Comparison of ENCODE assay signal across 16 mouse cellular contexts in the genomic region with DNA sequence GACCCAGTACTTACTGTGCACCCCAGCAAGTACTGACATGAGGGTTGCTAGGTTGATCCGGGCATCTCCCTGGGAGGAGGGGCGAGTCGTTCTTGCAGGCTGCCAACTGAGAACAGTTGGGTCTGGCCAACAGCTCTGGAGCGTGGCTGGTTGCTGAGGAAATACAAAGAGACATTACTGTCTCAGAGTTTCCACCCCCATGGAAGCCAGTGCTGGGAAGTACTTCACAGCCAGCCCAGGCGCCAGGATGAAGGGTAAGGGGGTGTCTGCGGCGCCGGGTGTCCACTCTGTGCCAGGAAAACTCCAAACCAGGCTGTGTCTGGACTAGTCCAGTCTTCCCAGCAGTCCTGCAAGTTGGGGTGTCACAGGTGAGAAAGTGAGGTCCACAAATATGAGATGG. TPM values are rescaled to one million over a fixed set of nuclear protein-coding genes. Genes with fewer than 3 reads are reported as not detected.
DNase-seq lines count a peak whose midpoint lies in the region; ATAC-seq and TF ChIP-seq lines count a peak whose summit lies in the region.
"Had no signal": no experiment of that assay in that cellular context is flagged by ENCODE, and none has a peak within 500 bp of the region (broad histone marks: within the 10 kb centered on the region; RNA-seq: fewer than 3 reads in every experiment).

No protein-coding gene starts in this region.

- H3K9ac ChIP-seq in heart, embryonic 14.5 days (ENCODE audit: low read length), result no peak overlapping the region
- H3K9ac ChIP-seq: forebrain, embryonic 13.5 days; hindbrain, embryonic 13.5 days; limb, embryonic 13.5 days had no signal

- H3K4me1 ChIP-seq in heart, embryonic 14.5 days (ENCODE audit: control insufficient read depth in 2 of 2, insufficient read depth in 2 of 2, low read length in 2 of 2), result peaks cover 7 to 15% of the 10 kb centered on the region in 2 experiments

- peak; percentile 62 for ATAC-seq in heart, embryonic 14.5 days (ENCODE audit: insufficient number of reproducible peaks, insufficient read depth, low FRiP score, low read depth)
- ATAC-seq: forebrain, embryonic 13.5 days; Patski had no signal

- WGBS in heart, embryonic 14.5 days, result 74% methylated on average over 8 of the region's 8 CpGs

- no peak overlapping the region for H3K4me2 ChIP-seq in heart, embryonic 14.5 days (ENCODE audit: low read length)
- H3K4me2 ChIP-seq: forebrain, embryonic 13.5 days; hindbrain, embryonic 13.5 days; limb, embryonic 13.5 days had no signal

- H3K4me3 ChIP-seq in heart, embryonic 14.5 days (ENCODE audit: control insufficient read depth in 1 of 2, insufficient read depth in 1 of 2, low read depth in 1 of 2, low read length in 2 of 2), result no peak overlapping the region
- H3K4me3 ChIP-seq in layer of hippocampus, adult 2 months, result no peak overlapping the region
- H3K4me3 ChIP-seq: embryonic facial prominence, embryonic 10.5 days; forebrain, embryonic 13.5 days; hindbrain, embryonic 13.5 days; limb, embryonic 13.5 days had no signal

- no peaks in the 10 kb centered on the region for H3K36me3 ChIP-seq in heart, embryonic 14.5 days (ENCODE audit: control insufficient read depth, insufficient read depth, low read length)
- H3K36me3 ChIP-seq: embryonic facial prominence, embryonic 10.5 days; hindbrain, embryonic 13.5 days; limb, embryonic 13.5 days had no signal

- no peaks in the 10 kb centered on the region for H3K9me3 ChIP-seq in heart, embryonic 14.5 days (ENCODE audit: control insufficient read depth, low read length)
- H3K9me3 ChIP-seq: embryonic facial prominence, embryonic 10.5 days; forebrain, embryonic 13.5 days; hindbrain, embryonic 13.5 days; limb, embryonic 13.5 days had no signal

- no peak for TF ChIP-seq CTCF in layer of hippocampus, adult 2 months (conservative IDR thresholded peaks at IDR 0.05)

- no peaks in the 10 kb centered on the region for H3K27me3 ChIP-seq in heart, embryonic 14.5 days (ENCODE audit: control insufficient read depth, insufficient read depth, low read length)
- H3K27me3 ChIP-seq: forebrain, embryonic 13.5 days; hindbrain, embryonic 13.5 days; limb, embryonic 13.5 days; Patski had no signal

- intact Hi-C loops in gastrocnemius, postnatal 14 days (cut with DNase I; ENCODE audit: low total_unique reads), result no loop called here

- peak overlapping the region in 1 of 2 experiments; percentile 14; a peak in 1 of 4 replicates for H3K27ac ChIP-seq in heart, embryonic 14.5 days (replicated peaks in 1 of 2; ENCODE audit: control insufficient read depth in 1 of 2, insufficient read depth in 1 of 2, low read depth in 2 of 2, low read length in 2 of 2)
- H3K27ac ChIP-seq in layer of hippocampus, adult 2 months, result no peak overlapping the region
- H3K27ac ChIP-seq: embryonic facial prominence, embryonic 10.5 days; forebrain, embryonic 13.5 days; hindbrain, embryonic 13.5 days; kidney, postnatal 0 days; limb, embryonic 13.5 days had no signal

- no peak for DNase-seq in heart, adult 18-20 months
- peak; percentile 35 to 61 for DNase-seq in lung, postnatal 4 days
- no peak for DNase-seq in lung, postnatal 25 days (ENCODE audit: low spot score)
- DNase-seq in layer of hippocampus, adult 2 months (ENCODE audit: low spot score in 2 of 2), result peak; percentile 23 to 26
- no peak for DNase-seq in liver
- no peak for DNase-seq in thymus, postnatal 14 days
- DNase-seq in gastrocnemius, postnatal 14 days, result no peak
- DNase-seq: adrenal gland, postnatal 10 days; thymus, adult 2 months had no signal

RNA-seq across cellular contexts. Expression of a gene that starts 30.8 kb away (rescaled TPM):
- 38.7 and 42.7 TPM in 2 replicates for polyA plus RNA-seq in heart, embryonic 14.5 days (2014; fragmentation: Nextera tagmentation; extraction: Ambion mirVana)
- total RNA-seq in heart, adult 18-20 months (2021), result 10 to 100 TPM; 23.8 to 31.7 TPM
- total RNA-seq in layer of hippocampus, adult 2 months (2021), result 100 to 1,000 TPM in 1 of 2 experiments, 10 to 100 TPM in 1; 91.0 to 103 TPM
- total RNA-seq in gastrocnemius, postnatal 14 days (2021), result 10 to 100 TPM; 18.3 to 22.5 TPM

Comparison
In these comparisons a context has a peak if more than half of its experiments do, and no peak if none do; other contexts are left out.
1. DNase-seq: peak in lung, postnatal 4 days (2 of 2) and layer of hippocampus, adult 2 months (2 of 2); none in heart, adult 18-20 months (0 of 2), lung, postnatal 25 days (single experiment), liver (single experiment), thymus, postnatal 14 days (single experiment) and gastrocnemius, postnatal 14 days (single experiment).